Mouse (Mus musculus): ENCODE data around the gene Pde4d. TPM values are rescaled to one million over a fixed set of nuclear protein-coding genes. Genes with fewer than 3 reads are reported as not detected.
A peak's percentile ranks its signal among the peaks of the same experiment; 100 is the strongest.

The Pde4d gene
- polyA plus RNA-seq, 1 experiment from 2014 or later, result 16.7 TPM

- no peaks in the 10 kb centered on the region for H3K36me3 ChIP-seq
- no peaks in the 10 kb centered on the region for H3K9me3 ChIP-seq (replicated peaks)
- H3K4me2 ChIP-seq, result no peak overlapping the region
- no peak; the same call in 1 of the 2 replicates for ATAC-seq (replicated peaks; ENCODE audit: low FRiP score)
- no peak overlapping the region for H3K9ac ChIP-seq
- no peak overlapping the region for H3K4me3 ChIP-seq (replicated peaks)
- H3K27ac ChIP-seq, result no peak overlapping the region
- H3K27me3 ChIP-seq, result no peaks in the 10 kb centered on the region
- no peaks in the 10 kb centered on the region for H3K4me1 ChIP-seq
Measured at GRCm38 (mm10) chr13:108604213-108604612, 154.5 kb downstream of the Pde4d start.

GRCm38 (mm10) chr13:108618207-108618606 is 168.5 kb downstream of the Pde4d start:
- no peaks in the 10 kb centered on the region for H3K36me3 ChIP-seq
- WGBS, result 68% methylated on average over 1 of the region's 1 CpGs
- no peak overlapping the region for H3K4me2 ChIP-seq
- no peak for ATAC-seq (replicated peaks; ENCODE audit: low FRiP score)
- H3K27me3 ChIP-seq, result no peaks in the 10 kb centered on the region
- H3K27ac ChIP-seq, result no peak overlapping the region
- no peak overlapping the region for H3K4me3 ChIP-seq (replicated peaks)
- H3K9me3 ChIP-seq (replicated peaks), result no peaks in the 10 kb centered on the region
- 0 out of 2 replicates have a peak, but pooled peaks cover 3% of the 10 kb centered on the region for H3K4me1 ChIP-seq
- no peak overlapping the region for H3K9ac ChIP-seq

DNA sequence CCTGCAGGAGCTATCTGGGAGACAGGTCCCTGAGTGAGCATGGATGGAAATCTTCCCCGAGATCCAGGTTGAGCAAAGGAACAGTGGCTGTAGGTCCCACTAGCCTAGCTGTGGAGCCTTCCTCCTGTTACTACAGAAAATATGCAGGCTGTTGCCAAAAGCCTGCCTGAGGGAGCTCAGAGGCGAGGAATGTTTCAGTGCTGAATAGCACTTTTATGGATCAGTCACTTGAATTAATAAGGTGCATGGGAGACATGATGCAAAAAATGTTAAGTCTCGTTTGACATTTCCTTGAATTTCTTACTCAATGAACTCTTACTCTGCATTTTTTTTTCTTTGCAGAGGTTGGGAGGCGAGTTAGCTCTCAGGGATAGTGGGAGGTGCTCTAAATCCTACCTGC is 172.9 kb downstream of the Pde4d start:
- Histone ChIP-seq H3K4me2 (no peak overlapping the region), H3K9ac (no peak overlapping the region), H3K27ac (peak overlapping the region; percentile 37; the same call in 1 of the 2 replicates), H3K36me3 (no peaks in the 10 kb centered on the region), H3K27me3 (no peaks in the 10 kb centered on the region), H3K4me1 (0 out of 2 replicates have a peak, but pooled peaks cover 3% of the 10 kb centered on the region), H3K9me3 (replicated peaks) (no peaks in the 10 kb centered on the region), H3K4me3 (replicated peaks) (no peak overlapping the region)
- ATAC-seq (replicated peaks; ENCODE audit: low FRiP score), result no peak
- WGBS, result 42% methylated on average over 4 of the region's 4 CpGs

DNA sequence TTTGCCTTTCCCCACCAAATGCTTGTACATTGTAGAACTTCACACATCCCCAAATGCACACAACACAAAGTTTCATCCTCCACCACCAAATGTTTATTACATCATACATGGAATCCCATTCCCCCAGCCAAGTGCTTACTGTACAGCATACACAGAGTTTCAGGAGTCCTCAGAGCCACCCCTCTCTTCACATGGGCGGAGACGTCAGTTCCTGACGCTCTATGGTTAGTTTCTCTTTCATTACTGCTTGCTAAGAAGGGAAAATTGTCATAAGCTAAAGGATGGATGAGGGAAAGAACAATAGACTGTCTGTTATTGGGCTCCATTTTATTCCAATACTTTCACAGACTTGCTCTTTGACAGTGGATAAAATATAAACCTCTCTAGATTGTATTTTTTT is 174.2 kb downstream of the Pde4d start:
- H3K9me3 ChIP-seq (replicated peaks), result no peaks in the 10 kb centered on the region
- H3K27me3 ChIP-seq, result no peaks in the 10 kb centered on the region
- no peak for ATAC-seq (replicated peaks; ENCODE audit: low FRiP score)
- whole genome bisulfite sequencing, result 83% methylated on average over 3 of the region's 3 CpGs
- no peak overlapping the region for H3K4me2 ChIP-seq
- H3K4me1 ChIP-seq, result 0 out of 2 replicates have a peak, but pooled peaks cover 3% of the 10 kb centered on the region
- H3K9ac ChIP-seq, result no peak overlapping the region
- H3K27ac ChIP-seq, result no peak overlapping the region
- H3K4me3 ChIP-seq (replicated peaks), result no peak overlapping the region
- H3K36me3 ChIP-seq, result no peaks in the 10 kb centered on the region

GRCm38 (mm10) chr13:108626166-108626565 is 176.4 kb downstream of the Pde4d start:
- Histone ChIP-seq H3K9me3 (replicated peaks) (no peaks in the 10 kb centered on the region), H3K36me3 (no peaks in the 10 kb centered on the region), H3K27ac (no peak overlapping the region), H3K4me3 (replicated peaks) (no peak overlapping the region), H3K4me2 (no peak overlapping the region), H3K4me1 (0 out of 2 replicates have a peak, but pooled peaks cover 3% of the 10 kb centered on the region), H3K9ac (no peak overlapping the region), H3K27me3 (no peaks in the 10 kb centered on the region)
- WGBS, result 41% methylated on average over 3 of the region's 3 CpGs
- no peak for ATAC-seq (replicated peaks; ENCODE audit: low FRiP score)

DNA sequence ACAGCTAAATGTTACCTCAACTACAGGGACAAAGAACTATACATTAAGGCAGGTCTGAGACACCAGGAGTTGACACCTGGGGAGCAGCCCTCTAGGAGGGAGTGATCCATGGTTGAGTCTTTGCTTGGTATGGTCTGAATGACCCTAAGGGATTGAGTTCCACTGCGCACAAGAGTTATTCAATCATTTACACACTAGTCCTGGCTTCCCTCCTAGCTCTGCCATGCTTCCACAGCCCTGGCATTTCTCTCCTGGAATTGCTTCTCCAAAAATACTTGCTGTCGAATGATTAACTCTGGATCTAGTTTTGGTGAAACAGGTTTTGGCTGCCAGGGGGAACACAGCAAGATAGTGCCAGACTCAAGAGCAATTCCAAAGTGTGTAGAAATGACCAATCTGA is 178.8 kb downstream of the Pde4d start:
- ATAC-seq (replicated peaks; ENCODE audit: low FRiP score), result peak; percentile 69; the same call in 1 of the 2 replicates
- Histone ChIP-seq H3K4me1 (0 out of 2 replicates have a peak, but pooled peaks cover 2% of the 10 kb centered on the region), H3K9me3 (replicated peaks) (no peaks in the 10 kb centered on the region), H3K4me2 (no peak overlapping the region), H3K27me3 (no peaks in the 10 kb centered on the region), H3K9ac (no peak overlapping the region), H3K36me3 (no peaks in the 10 kb centered on the region), H3K27ac (no peak overlapping the region), H3K4me3 (replicated peaks) (no peak overlapping the region)
- WGBS, result 69% methylated on average over 2 of the region's 2 CpGs

DNA sequence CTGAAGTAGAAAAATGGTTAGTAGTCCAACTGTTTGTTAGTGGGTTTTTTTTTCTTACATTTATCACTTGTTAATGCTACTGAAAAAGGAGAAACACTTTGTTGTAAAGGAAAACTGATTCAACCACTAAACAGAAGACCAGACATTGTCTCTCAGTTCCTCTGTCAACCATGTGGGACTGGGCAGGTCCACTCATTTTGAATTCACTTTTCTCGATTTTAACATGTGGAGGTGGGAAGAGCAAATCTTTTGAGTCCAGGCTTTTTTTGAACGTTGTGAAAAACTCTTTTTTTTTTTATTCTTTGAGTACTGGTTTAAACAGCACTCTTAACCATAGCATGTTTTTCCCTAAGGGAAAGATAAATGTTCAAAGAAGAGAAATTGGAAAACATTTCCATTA is 180.8 kb downstream of the Pde4d start:
- no peak overlapping the region for H3K4me3 ChIP-seq (replicated peaks)
- H3K9me3 ChIP-seq (replicated peaks), result no peaks in the 10 kb centered on the region
- no peaks in the 10 kb centered on the region for H3K27me3 ChIP-seq
- H3K36me3 ChIP-seq, result no peaks in the 10 kb centered on the region
- no peak overlapping the region for H3K27ac ChIP-seq
- 58% methylated on average over 2 of the region's 2 CpGs for WGBS
- H3K9ac ChIP-seq, result no peak overlapping the region
- no peak for ATAC-seq (replicated peaks; ENCODE audit: low FRiP score)
- H3K4me2 ChIP-seq, result no peak overlapping the region
- H3K4me1 ChIP-seq, result 0 out of 2 replicates have a peak, but pooled peaks cover 2% of the 10 kb centered on the region

GRCm38 (mm10) chr13:108631222-108631621 is 181.5 kb downstream of the Pde4d start:
- Histone ChIP-seq H3K9ac (no peak overlapping the region), H3K36me3 (no peaks in the 10 kb centered on the region), H3K9me3 (replicated peaks) (no peaks in the 10 kb centered on the region), H3K27ac (no peak overlapping the region), H3K4me3 (replicated peaks) (no peak overlapping the region), H3K27me3 (no peaks in the 10 kb centered on the region), H3K4me1 (0 out of 2 replicates have a peak, but pooled peaks cover 2% of the 10 kb centered on the region), H3K4me2 (no peak overlapping the region)
- WGBS, result 39% methylated on average over 3 of the region's 3 CpGs
- no peak for ATAC-seq (replicated peaks; ENCODE audit: low FRiP score)

- H3K27me3 ChIP-seq, result no peaks in the 10 kb centered on the region
- 68% methylated on average over 1 of the region's 1 CpGs for WGBS
- no peak for ATAC-seq (replicated peaks; ENCODE audit: low FRiP score)
Measured at GRCm38 (mm10) chr13:108636526-108636925, 186.8 kb downstream of the Pde4d start.

GRCm38 (mm10) chr13:108642259-108642658 is 192.5 kb downstream of the Pde4d start:
- Histone ChIP-seq H3K36me3 (no peaks in the 10 kb centered on the region), H3K9ac (no peak overlapping the region), H3K9me3 (replicated peaks) (no peaks in the 10 kb centered on the region), H3K4me1 (no peaks in the 10 kb centered on the region), H3K27ac (no peak overlapping the region), H3K27me3 (no peaks in the 10 kb centered on the region), H3K4me2 (no peak overlapping the region), H3K4me3 (replicated peaks) (no peak overlapping the region)
- 69% methylated on average over 5 of the region's 5 CpGs for WGBS
- ATAC-seq (replicated peaks; ENCODE audit: low FRiP score), result no peak

More at GRCm38 (mm10) chr13:108636526-108636925, 186.8 kb downstream of the Pde4d start:
- H3K9me3 ChIP-seq (replicated peaks), result no peaks in the 10 kb centered on the region
- no peak overlapping the region for H3K27ac ChIP-seq
- H3K4me2 ChIP-seq, result no peak overlapping the region
- no peak overlapping the region for H3K9ac ChIP-seq
- H3K36me3 ChIP-seq, result no peaks in the 10 kb centered on the region
- 0 out of 2 replicates have a peak, but pooled peaks cover under 1% of the 10 kb centered on the region for H3K4me1 ChIP-seq
- no peak overlapping the region for H3K4me3 ChIP-seq (replicated peaks)

DNA sequence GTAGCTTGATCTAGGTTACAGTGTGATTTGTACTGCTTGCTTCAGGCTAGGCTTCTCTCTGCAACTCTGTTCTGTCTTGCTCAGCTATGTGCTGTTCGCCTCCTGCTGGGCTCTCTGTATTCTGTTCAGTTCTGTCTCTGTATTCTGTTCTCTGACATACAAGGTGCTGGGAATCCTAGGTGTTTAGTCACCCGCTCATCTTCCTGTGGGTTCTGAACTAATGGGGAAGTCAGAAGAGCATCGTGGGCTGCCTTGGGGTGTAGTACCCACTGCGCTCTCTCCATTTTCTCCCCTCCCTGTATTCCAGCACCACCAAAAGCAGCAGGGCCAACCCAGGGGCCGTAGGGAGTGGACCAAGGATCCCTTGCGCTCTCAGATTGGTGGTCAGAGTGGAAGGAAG is 197.1 kb downstream of the Pde4d start:
- WGBS, result 88% methylated on average over 6 of the region's 6 CpGs
- no peaks in the 10 kb centered on the region for H3K4me1 ChIP-seq
- H3K4me3 ChIP-seq (replicated peaks), result no peak overlapping the region
- no peaks in the 10 kb centered on the region for H3K9me3 ChIP-seq (replicated peaks)
- no peak for ATAC-seq (replicated peaks; ENCODE audit: low FRiP score)
- no peak overlapping the region for H3K27ac ChIP-seq
- H3K27me3 ChIP-seq, result no peaks in the 10 kb centered on the region
- no peaks in the 10 kb centered on the region for H3K36me3 ChIP-seq
- no peak overlapping the region for H3K4me2 ChIP-seq
- H3K9ac ChIP-seq, result no peak overlapping the region

GRCm38 (mm10) chr13:108647239-108647638 is 197.5 kb downstream of the Pde4d start:
- Histone ChIP-seq H3K36me3 (no peaks in the 10 kb centered on the region), H3K9ac (no peak overlapping the region), H3K4me2 (no peak overlapping the region), H3K9me3 (replicated peaks) (no peaks in the 10 kb centered on the region), H3K27ac (no peak overlapping the region), H3K27me3 (no peaks in the 10 kb centered on the region), H3K4me3 (replicated peaks) (no peak overlapping the region), H3K4me1 (no peaks in the 10 kb centered on the region)
- 78% methylated on average over 11 of the region's 11 CpGs for WGBS
- no peak for ATAC-seq (replicated peaks; ENCODE audit: low FRiP score)

- Histone ChIP-seq H3K9ac (no peak overlapping the region), H3K36me3 (no peaks in the 10 kb centered on the region), H3K4me3 (replicated peaks) (no peak overlapping the region), H3K9me3 (replicated peaks) (no peaks in the 10 kb centered on the region), H3K27ac (no peak overlapping the region), H3K27me3 (no peaks in the 10 kb centered on the region), H3K4me2 (no peak overlapping the region), H3K4me1 (no peaks in the 10 kb centered on the region)
- no peak for ATAC-seq (replicated peaks; ENCODE audit: low FRiP score)
- 65% methylated on average over 10 of the region's 10 CpGs for WGBS
Measured at GRCm38 (mm10) chr13:108654026-108654723, 204.4 kb downstream of the Pde4d start.
